Mouse (Mus musculus): Measurements from ENCODE around the gene Scrt2.

Gene Scrt2

DNA sequence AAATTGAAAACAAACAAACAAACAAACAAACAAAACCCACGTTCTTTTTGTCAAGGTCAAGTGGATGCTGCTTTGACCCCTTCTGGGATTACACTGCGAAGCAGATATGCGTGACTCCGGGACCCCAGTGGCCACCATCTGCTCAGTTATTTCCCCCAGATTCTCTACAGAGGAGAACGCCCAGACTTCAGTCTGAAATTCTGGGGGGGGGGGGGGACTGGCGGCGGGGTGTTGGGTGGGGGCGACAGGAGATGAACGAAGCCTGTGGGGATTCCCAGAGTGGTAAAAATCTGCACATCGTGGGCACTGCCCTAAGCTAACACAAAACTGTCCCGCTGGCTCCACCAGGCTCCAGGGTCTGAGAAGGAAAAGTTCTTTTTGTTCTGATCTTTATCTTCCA, 61.2 kb downstream of the Scrt2 start:
- no peak for DNase-seq (ENCODE audit: inconsistent ontology term)

DNA sequence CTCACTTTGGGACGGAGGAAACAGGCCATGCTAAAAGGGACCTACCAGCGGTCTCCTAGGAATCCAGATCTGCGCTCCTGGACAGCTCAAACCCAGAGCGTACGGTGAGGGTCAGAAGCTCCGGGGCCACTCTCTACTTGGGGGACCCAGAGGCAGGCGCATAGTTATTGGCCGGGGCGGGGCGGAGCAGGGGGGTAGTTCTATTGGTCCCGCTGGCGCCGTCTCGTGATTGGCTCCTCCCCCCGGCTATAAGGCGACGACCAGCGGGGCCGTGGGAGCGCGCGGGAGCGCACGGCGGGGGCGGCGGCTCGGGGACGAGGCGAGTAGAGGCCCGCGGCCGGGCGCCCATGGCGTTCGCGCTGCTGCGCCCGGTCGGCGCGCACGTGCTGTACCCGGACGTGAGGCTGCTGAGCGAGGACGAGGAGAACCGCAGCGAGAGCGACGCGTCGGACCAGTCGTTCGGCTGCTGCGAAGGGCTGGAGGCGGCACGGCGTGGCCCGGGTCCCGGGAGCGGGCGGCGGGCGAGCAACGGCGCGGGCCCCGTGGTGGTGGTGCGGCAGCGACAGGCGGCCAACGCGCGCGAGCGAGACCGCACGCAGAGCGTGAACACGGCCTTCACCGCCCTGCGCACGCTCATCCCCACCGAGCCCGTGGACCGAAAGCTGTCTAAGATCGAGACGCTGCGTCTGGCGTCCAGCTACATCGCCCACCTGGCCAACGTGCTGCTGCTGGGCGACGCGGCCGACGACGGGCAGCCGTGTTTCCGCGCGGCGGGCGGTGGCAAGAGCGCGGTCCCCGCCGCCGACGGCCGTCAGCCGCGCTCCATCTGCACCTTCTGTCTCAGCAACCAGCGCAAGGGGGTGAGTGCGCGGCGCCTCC, 62.2 kb downstream of the Scrt2 start, which contains the start of gene Tcf15:
Tcf15 (plus strand) TSS at position 283 of the 879 bp plus-strand sequence.
- DNase-seq (ENCODE audit: inconsistent ontology term) = peak; percentile 67

DNA sequence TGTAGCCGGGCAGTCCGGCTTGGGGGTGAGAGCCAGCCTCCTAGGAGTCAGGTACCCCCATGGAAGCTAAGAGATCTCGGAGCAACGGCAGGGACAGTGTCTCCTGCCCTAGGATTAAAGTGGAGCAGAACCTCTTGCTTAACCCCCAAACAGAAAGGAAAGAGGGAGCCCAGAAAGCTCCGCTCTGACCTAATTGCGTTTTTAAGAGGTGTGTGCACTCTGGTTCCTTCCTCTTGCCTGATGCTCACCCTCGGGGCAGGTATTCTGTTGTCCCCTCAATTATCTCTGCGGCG, 62.8 kb downstream of the Scrt2 start:
- no peak for DNase-seq (ENCODE audit: inconsistent ontology term)

DNA sequence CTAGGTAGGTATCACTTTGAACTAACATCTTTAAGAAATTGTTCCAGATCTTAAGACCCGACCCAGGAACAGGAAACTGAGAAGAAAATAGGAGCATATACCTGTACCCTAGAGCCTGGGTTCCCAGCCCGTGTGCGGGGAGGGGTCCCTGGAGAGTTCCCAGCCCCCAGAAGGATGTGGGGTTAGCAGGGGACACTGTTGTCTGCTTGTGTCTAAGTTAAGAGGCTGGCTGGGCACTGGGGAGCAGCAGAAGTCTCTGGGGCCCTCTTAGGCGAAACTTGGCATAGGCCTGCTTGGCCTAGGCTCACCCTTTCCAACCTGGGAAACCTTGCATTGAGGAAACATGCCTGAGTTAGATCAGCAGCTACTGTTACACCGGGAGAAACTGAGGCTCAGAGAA, 63.2 kb downstream of the Scrt2 start:
- no peak for DNase-seq (ENCODE audit: inconsistent ontology term)
